Mouse (Mus musculus): ENCODE measurements around the gene Nfkb2.

Nfkb2 gene

GRCm38 (mm10) chr19:46344710-46345419, 40.7 kb downstream of the Nfkb2 start:
- DNase-seq (ENCODE audit: low read depth, low spot score): no peak

- no peak for DNase-seq (ENCODE audit: low read depth, low spot score)
These were observed 43.0 kb downstream of the Nfkb2 start for GRCm38 (mm10) chr19:46347146-46347545.

- DNase-seq (ENCODE audit: low read depth, low spot score): peak; percentile 42
These were observed 44.0 kb downstream of the Nfkb2 start for GRCm38 (mm10) chr19:46347936-46348668.

GRCm38 (mm10) chr19:46348761-46349458, 44.8 kb downstream of the Nfkb2 start:
- DNase-seq (ENCODE audit: low read depth, low spot score): peak; percentile 99

- no peak for DNase-seq (ENCODE audit: low read depth, low spot score)
These were observed 45.4 kb downstream of the Nfkb2 start for GRCm38 (mm10) chr19:46349550-46349949.

GRCm38 (mm10) chr19:46350168-46350932, 46.2 kb downstream of the Nfkb2 start, which contains the start of gene 2310034G01Rik:
Gene 2310034G01Rik, minus strand, starts transcription at chr19:46350302.
- peak; percentile 60 for DNase-seq (ENCODE audit: low read depth, low spot score)

GRCm38 (mm10) chr19:46356701-46357138, 52.6 kb downstream of the Nfkb2 start:
- DNase-seq (ENCODE audit: low read depth, low spot score): peak; percentile 98

GRCm38 (mm10) chr19:46357344-46358280, 53.5 kb downstream of the Nfkb2 start:
- DNase-seq (ENCODE audit: low read depth, low spot score): no peak

- DNase-seq (ENCODE audit: low read depth, low spot score): no peak
These were observed 54.3 kb downstream of the Nfkb2 start for GRCm38 (mm10) chr19:46358381-46358780.
